Mouse (Mus musculus) megakaryocyte-erythroid progenitor cell, adult 5-6 weeks (primary cell): Measurements from ENCODE around the gene Hcfc1. TPM values are rescaled to one million over a fixed set of nuclear protein-coding genes. Genes with fewer than 3 reads are reported as not detected.

Experiments used
- ATAC-seq: replicated peaks from 2 replicates; pipeline ENCODE4 v1.8.0; 2016; ENCODE audit warnings: mild to moderate bottlenecking, inconsistent platforms; ENCODE audit not compliant: severe bottlenecking, poor library complexity, low FRiP score, low TSS enrichment
- total RNA-seq, 2 experiments: library from RNA; stranded (forward) in 1 of 2; stranded (reverse) in 1 of 2; fragments of 200-1000, 215-1000 nt in 1 of 2; fragments of >200 nt in 1 of 2; fragmentation: Nextera tagmentation in 1 of 2; gene quantifications; 2 replicates each; pipeline ENCODE4 v1.2.3; 2014 to 2017

The Hcfc1 gene
- total RNA-seq, 2 experiments from 2014 or later = 78.7 to 169 TPM

GRCm38 (mm10) chrX:73948647-73949046 lies 17.5 kb downstream of the Hcfc1 start:
- peak; percentile 76 for ATAC-seq

- ATAC-seq = no peak
Measured at GRCm38 (mm10) chrX:73946896-73947295, 19.3 kb downstream of the Hcfc1 start.

- ATAC-seq = peak; percentile 27
Measured at GRCm38 (mm10) chrX:73942294-73942693, 23.9 kb downstream of the Hcfc1 start.

GRCm38 (mm10) chrX:73941860-73942259 lies 24.3 kb downstream of the Hcfc1 start:
- ATAC-seq = peak; percentile 74

- ATAC-seq = no peak
Measured at GRCm38 (mm10) chrX:73931871-73932270, 34.3 kb downstream of the Hcfc1 start.

GRCm38 (mm10) chrX:73930402-73931062 lies 35.6 kb downstream of the Hcfc1 start, which contains the start of gene Renbp:
TSS of gene Renbp (minus strand) at chrX:73930850.
- ATAC-seq = peak; percentile 90

- no peak for ATAC-seq
Measured at GRCm38 (mm10) chrX:73922550-73922882, 43.6 kb downstream of the Hcfc1 start.

- peak; percentile 99 for ATAC-seq
Measured at GRCm38 (mm10) chrX:73921823-73922549, 44.2 kb downstream of the Hcfc1 start, which contains the start of the genes Arhgap4 and Naa10. TSS of gene Arhgap4 (minus strand) at chrX:73921870. TSS of gene Naa10 (minus strand) at chrX:73921944.

GRCm38 (mm10) chrX:73921285-73921822 lies 44.8 kb downstream of the Hcfc1 start:
- ATAC-seq = no peak

- no peak for ATAC-seq
Measured at GRCm38 (mm10) chrX:73918631-73919030, 47.5 kb downstream of the Hcfc1 start.

- no peak for ATAC-seq
Measured at GRCm38 (mm10) chrX:73916945-73917344, 49.2 kb downstream of the Hcfc1 start.

- peak; percentile 98 for ATAC-seq
Measured at GRCm38 (mm10) chrX:73914827-73915703, 51.1 kb downstream of the Hcfc1 start.

- ATAC-seq = no peak
Measured at GRCm38 (mm10) chrX:73911588-73911987, 54.6 kb downstream of the Hcfc1 start.

- ATAC-seq = no peak
Measured at GRCm38 (mm10) chrX:73911156-73911555, 55.0 kb downstream of the Hcfc1 start.

GRCm38 (mm10) chrX:73910451-73910850 lies 55.7 kb downstream of the Hcfc1 start:
- ATAC-seq = no peak

- ATAC-seq = no peak
Measured at GRCm38 (mm10) chrX:73910049-73910448, 56.1 kb downstream of the Hcfc1 start.

GRCm38 (mm10) chrX:73897959-73898358 lies 68.2 kb downstream of the Hcfc1 start:
- ATAC-seq = peak; percentile 77

GRCm38 (mm10) chrX:73895719-73896118 lies 70.4 kb downstream of the Hcfc1 start, which contains the start of gene L1cam:
TSS of gene L1cam (minus strand) at chrX:73896105.
- no peak for ATAC-seq

GRCm38 (mm10) chrX:73892833-73893232 lies 73.3 kb downstream of the Hcfc1 start:
- no peak for ATAC-seq
